Mouse (Mus musculus): ENCODE measurements at regions not wholly inside any gene's neighbourhood (a gene's known extent, or its start where the extent isn't known, plus 50 kb on each side); places are given as distances from the start of the nearest gene placed in this dataset.

DNA sequence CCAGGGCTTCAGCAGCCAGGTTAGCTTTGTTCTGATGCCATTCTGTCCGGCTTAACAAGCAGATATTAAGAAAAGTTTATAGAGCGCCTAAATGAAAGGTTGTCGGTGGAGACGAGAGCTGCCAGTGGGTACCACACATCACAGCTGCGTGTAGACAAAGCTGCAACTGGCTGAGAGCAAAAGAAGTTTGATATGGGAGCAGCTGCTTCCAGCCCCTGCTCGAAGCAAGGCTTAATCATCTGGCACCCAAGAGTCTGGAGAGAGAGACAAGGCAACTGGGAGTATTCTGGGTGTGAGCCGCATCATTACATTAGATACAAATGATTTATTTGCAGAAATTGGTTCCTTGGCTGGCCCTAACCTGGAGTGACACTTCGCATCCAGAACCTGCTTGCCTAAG is 2488.7 kb upstream of the Gm7489 start:
- TF ChIP-seq CTCF (IDR thresholded peaks at IDR 0.05; ENCODE audit: extremely low read depth, insufficient read length, insufficient replicate concordance, low read depth, low read length): no peak
- TF ChIP-seq POLR2A (IDR thresholded peaks at IDR 0.05; ENCODE audit: low read depth, low read length): no peak

Measured in small intestine, adult 2 months (tissue).